Mouse (Mus musculus) C2C12 (cell line): ENCODE measurements around the gene Ccdc159. TPM values are rescaled to one million over a fixed set of nuclear protein-coding genes. Genes with fewer than 3 reads are reported as not detected.

Source experiments
- H3K27me3 ChIP-seq: one replicate; pipeline ENCODE4 v1.6.1; 2011; ENCODE audit not compliant: control insufficient read depth, insufficient read depth, insufficient read length
- H3K36me3 ChIP-seq: one replicate; pipeline ENCODE4 v1.6.1; 2011; ENCODE audit not compliant: control insufficient read depth, insufficient read depth
- H3K4me3 ChIP-seq: one replicate; pipeline ENCODE4 v1.5.1; 2011; ENCODE audit warnings: mild to moderate bottlenecking, control low read depth; ENCODE audit not compliant: poor library complexity, insufficient read depth, severe bottlenecking
- H3K79me2 ChIP-seq: one replicate; pipeline ENCODE4 v1.6.1; 2011; ENCODE audit not compliant: control insufficient read depth, insufficient read depth
- H3K79me3 ChIP-seq: one replicate; pipeline ENCODE4 v1.6.1; 2011; ENCODE audit warnings: low read depth, control low read depth
- H3ac ChIP-seq: one replicate; pipeline ENCODE3; 2011; ENCODE audit warnings: low read depth; ENCODE audit not compliant: control insufficient read depth, insufficient read length
- CEBPB ChIP-seq: IDR thresholded peaks from one replicate; pipeline ENCODE4 v1.6.1; 2011; ENCODE audit warnings: low read depth, mild to moderate bottlenecking, control low read depth, moderate library complexity
- CTCF ChIP-seq: IDR thresholded peaks from one replicate; pipeline ENCODE4 v1.5.1; 2011; ENCODE audit not compliant: control insufficient read depth, insufficient read depth, insufficient read length
- FOSL1 ChIP-seq: IDR thresholded peaks from one replicate; pipeline ENCODE4 v1.8.0; 2011; ENCODE audit warnings: mild to moderate bottlenecking, low read length; ENCODE audit not compliant: poor library complexity, insufficient read depth, severe bottlenecking
- MAX ChIP-seq: IDR thresholded peaks from one replicate; pipeline ENCODE4 v1.6.1; 2011; ENCODE audit warnings: mild to moderate bottlenecking, control low read depth
- MYOD1 ChIP-seq: IDR thresholded peaks from one replicate; pipeline ENCODE4 v1.6.1; 2011; ENCODE audit warnings: low read depth; ENCODE audit not compliant: control insufficient read depth, insufficient read length
- MYOG ChIP-seq: IDR thresholded peaks from one replicate; pipeline ENCODE4 v1.6.1; 2011; ENCODE audit not compliant: control insufficient read depth, insufficient read length; ENCODE audit errors: extremely low read depth
- USF1 ChIP-seq: IDR thresholded peaks from one replicate; pipeline ENCODE4 v1.6.1; 2011; ENCODE audit warnings: low read depth, mild to moderate bottlenecking, control low read depth, moderate library complexity
- polyA plus RNA-seq: library from polyadenylated mRNA; unstranded; fragments of >200 nt; fragmentation: generic; extraction: Trizol; gene quantifications from one replicate; pipeline ENCODE4 v1.2.1, GENCODE M21; 2012; ENCODE audit warnings: missing spikeins

Gene Ccdc159
- polyA plus RNA-seq, 1 experiment, result 1.1 TPM

DNA sequence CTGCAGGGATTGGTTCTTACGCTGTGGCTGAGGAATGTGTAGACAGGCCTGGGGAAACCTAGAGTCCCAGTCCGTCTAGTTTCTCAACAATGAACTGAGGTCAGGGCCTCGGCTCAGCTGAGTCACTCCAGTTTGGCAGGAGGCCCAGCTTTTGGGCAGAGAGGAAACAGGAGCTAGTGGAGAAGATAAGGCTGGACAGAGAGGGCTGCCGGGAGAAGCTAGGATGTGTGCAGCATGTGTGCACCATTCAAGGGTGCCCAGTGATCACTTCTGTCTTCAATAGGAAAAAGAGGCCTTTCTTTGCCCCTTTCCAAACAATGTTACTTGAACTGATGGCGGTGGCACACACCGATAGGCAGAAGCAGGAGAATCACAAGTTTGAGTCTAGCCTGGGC, 3.2 kb upstream of the Ccdc159 start:
- Histone ChIP-seq H3K27me3 (no peaks in the 10 kb centered on the region), H3K79me2 (peaks cover 16% of the 10 kb centered on the region), H3K36me3 (no peaks in the 10 kb centered on the region), H3K4me3 (no peak overlapping the region), H3K79me3 (peaks cover 2% of the 10 kb centered on the region), H3ac (no peak overlapping the region)
- TF ChIP-seq FOSL1 (peak; percentile 9), CEBPB (peak; percentile 72), MYOG (no peak)

DNA sequence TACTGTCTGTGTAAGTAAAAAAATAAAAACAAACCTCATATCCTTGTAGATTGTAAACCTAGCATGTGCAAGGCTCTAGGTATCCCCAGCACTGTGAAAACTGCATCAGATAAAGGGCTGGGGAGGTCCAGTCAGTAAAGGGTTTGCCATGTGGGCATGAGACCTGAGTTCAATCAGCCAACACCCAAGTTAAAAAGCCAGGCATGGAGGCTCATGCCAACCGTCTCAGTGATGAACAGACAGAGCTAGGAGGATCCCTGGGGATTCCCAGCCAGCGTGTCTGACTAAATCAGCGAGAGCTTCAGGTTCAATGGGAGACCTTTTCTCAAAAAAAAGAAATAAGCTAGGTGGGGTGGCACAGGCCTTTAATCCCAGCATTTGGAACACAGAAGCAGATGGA, 2.2 kb upstream of the Ccdc159 start:
- no peak overlapping the region for H3K4me3 ChIP-seq

DNA sequence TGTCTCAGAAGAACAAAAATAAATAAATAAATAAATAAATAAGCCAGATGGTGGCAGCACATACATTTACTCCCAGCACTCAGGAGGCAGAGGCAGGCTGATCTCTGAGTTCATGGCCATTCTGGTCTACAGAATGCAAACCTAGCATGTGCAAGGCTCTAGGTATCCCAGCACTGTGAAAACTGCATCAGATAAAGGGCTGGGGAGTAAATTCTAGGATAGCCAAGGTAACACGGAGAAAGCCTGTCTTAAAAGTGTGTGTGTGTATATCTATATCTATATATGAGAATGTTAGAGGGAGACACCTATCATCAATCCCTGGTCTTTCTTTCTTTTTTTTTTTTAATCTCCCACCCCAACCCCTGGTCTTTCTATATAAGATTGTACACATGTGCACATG, 1.8 kb upstream of the Ccdc159 start:
- Histone ChIP-seq H3ac (no peak overlapping the region), H3K36me3 (no peaks in the 10 kb centered on the region), H3K79me3 (peaks cover 2% of the 10 kb centered on the region), H3K27me3 (no peaks in the 10 kb centered on the region), H3K79me2 (peaks cover 16% of the 10 kb centered on the region), H3K4me3 (no peak overlapping the region)
- no peak for TF ChIP-seq MYOG
- no peak for TF ChIP-seq MYOD1
- no peak for TF ChIP-seq CEBPB
- no peak for TF ChIP-seq FOSL1
- no peak for TF ChIP-seq CTCF
- TF ChIP-seq MAX, result no peak
- no peak for TF ChIP-seq USF1

More for the DNA sequence above, 2.2 kb upstream of the Ccdc159 start:
- Histone ChIP-seq H3K79me2 (peaks cover 16% of the 10 kb centered on the region), H3K27me3 (no peaks in the 10 kb centered on the region), H3K79me3 (peaks cover 2% of the 10 kb centered on the region), H3ac (no peak overlapping the region), H3K36me3 (no peaks in the 10 kb centered on the region)
- no peak for TF ChIP-seq CEBPB
- no peak for TF ChIP-seq FOSL1
- TF ChIP-seq MYOG, result no peak
- TF ChIP-seq MAX, result no peak
- TF ChIP-seq CTCF, result no peak
- no peak for TF ChIP-seq USF1
- no peak for TF ChIP-seq MYOD1

DNA sequence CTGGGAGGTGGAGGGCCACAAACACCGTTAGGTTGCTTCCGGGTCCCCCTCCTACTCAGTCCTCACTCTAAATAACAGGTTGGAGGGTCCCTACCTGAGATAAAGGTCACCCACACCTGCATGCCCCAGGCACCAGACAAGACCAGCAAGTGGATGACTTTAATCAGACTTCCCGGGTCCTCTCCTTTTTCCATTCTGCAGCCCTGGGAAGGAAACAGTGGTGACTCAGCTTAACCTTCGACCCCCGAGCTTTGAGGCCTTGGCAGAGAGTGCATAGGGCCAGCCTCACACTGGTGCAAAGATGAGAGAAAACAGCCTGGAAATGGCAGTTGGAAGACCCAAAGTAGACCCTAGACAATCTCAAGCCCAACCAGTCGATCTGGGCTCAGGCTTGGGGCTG, 1.1 kb upstream of the Ccdc159 start:
- H3K79me3 ChIP-seq, result peaks cover 2% of the 10 kb centered on the region
- TF ChIP-seq MAX, result no peak
- no peak for TF ChIP-seq MYOG
- no peak for TF ChIP-seq CEBPB
- TF ChIP-seq FOSL1, result no peak
- TF ChIP-seq MYOD1, result no peak
- TF ChIP-seq CTCF, result no peak
- TF ChIP-seq USF1, result no peak

DNA sequence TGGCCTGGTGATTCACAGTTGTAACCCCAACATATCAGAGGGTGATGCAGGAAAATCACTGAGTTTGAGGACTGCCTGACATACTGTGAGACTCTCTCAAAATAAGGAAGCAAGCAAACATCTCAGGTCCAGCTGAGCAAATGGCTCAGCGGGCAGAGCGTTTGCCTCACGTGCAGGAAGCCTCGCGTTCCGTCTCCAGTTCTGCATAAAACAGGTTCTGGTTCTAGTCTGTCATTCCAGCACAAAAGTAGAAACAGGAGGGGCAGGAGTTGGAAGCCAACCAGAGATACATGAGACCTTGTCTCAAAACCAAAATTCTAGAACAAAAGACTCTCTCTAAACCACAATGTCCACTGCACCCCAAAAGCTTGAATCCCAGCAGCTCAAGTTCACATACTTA, 487 bp upstream of the Ccdc159 start:
- Histone ChIP-seq H3ac (peak overlapping the region; percentile 53), H3K79me2 (peaks cover 16% of the 10 kb centered on the region), H3K36me3 (no peaks in the 10 kb centered on the region), H3K4me3 (peak overlapping the region; percentile 42), H3K79me3 (peaks cover 2% of the 10 kb centered on the region), H3K27me3 (no peaks in the 10 kb centered on the region)
- TF ChIP-seq MYOD1, result no peak
- no peak for TF ChIP-seq USF1
- TF ChIP-seq CEBPB, result no peak

More for the DNA sequence above, 1.1 kb upstream of the Ccdc159 start:
- H3K27me3 ChIP-seq, result no peaks in the 10 kb centered on the region
- no peak overlapping the region for H3ac ChIP-seq
- H3K4me3 ChIP-seq, result peak overlapping the region; percentile 42
- no peaks in the 10 kb centered on the region for H3K36me3 ChIP-seq
- peaks cover 16% of the 10 kb centered on the region for H3K79me2 ChIP-seq

DNA sequence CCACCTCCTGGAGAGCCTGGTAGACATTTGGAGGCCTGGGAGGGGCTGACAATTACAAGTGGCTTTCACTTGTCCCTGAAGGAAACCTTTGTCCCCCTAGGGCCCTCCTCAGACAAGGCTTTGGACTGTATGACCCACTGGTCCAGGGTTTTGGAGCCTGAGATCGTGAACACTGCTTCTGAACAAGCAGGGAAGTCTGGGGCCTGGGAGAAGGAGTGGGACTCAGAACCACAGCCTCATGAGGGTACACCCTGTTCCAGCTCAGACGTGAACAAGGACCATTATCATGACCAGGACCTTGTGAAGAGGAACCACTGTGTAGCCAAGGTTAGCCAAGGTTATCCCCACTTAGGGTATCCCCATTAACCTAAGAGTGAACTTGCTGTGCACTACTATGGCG, 1.9 kb downstream of the Ccdc159 start:
- Histone ChIP-seq H3K27me3 (no peaks in the 10 kb centered on the region), H3K36me3 (no peaks in the 10 kb centered on the region), H3K4me3 (no peak overlapping the region), H3ac (no peak overlapping the region), H3K79me3 (peaks cover 2% of the 10 kb centered on the region), H3K79me2 (peaks cover 16% of the 10 kb centered on the region)
- TF ChIP-seq CTCF (no peak), FOSL1 (no peak), USF1 (no peak), MAX (no peak), CEBPB (no peak), MYOG (no peak), MYOD1 (no peak)
